Mouse (Mus musculus) layer of hippocampus, adult 9-10 months (tissue): ENCODE measurements around the gene Elp4.

Experiments used
- DNase-seq: peaks from one replicate; pipeline ENCODE4 v3.0.0; 2022; ENCODE audit warnings: low spot score

Elp4 gene

DNA sequence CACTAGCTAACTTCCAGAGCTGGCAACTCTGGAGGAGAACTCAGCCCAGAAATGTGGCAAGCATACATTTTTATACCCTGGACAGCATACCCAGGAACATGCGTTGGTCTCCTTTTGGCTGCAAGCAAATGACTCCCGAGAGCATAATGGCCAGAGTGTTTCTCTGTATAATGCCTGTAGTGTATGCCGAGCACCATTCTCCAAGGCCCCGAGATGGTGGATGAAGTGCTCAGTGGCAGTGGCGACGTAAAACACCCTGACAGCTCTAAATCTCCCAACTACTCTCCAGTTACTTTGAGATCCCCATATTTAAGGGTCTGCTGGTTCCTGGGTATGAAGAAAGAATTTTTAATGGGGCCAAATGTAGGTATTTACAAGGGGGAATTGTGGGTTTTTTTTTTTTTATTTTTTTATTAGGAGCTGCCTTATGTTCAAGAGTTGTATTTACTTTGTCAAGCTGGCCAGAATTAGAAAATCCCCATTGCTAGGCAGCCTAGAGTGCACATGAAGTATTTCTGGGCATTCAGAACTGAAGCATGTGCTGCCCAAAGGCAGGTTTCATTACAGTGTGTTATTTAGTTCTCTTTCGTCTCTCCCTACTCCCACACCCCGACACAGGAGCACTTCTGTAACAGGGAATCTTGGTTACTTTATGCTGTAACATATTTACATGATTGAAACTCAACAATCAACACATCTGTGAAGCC lies 188.8 kb downstream of the Elp4 start:
- DNase-seq, result no peak

DNA sequence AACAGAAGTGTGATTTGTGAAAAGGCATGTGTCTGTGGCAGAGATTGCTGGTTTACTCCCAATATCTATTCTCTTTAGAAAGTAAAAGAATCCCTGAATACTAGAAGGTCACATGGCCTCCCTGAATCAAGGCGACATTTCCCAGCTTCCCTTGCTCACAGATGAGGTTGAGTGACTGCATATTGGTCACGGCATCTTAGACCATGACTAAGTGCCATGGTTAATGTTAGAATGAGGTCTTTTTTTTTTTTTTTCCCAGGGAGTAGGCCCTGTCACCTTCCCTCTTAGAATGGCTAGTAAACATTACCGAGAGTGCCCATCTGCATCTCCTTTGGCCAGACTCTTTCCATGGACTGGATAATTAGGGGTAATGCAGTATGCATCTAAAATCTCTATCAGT lies 193.9 kb downstream of the Elp4 start:
- DNase-seq, result no peak

DNA sequence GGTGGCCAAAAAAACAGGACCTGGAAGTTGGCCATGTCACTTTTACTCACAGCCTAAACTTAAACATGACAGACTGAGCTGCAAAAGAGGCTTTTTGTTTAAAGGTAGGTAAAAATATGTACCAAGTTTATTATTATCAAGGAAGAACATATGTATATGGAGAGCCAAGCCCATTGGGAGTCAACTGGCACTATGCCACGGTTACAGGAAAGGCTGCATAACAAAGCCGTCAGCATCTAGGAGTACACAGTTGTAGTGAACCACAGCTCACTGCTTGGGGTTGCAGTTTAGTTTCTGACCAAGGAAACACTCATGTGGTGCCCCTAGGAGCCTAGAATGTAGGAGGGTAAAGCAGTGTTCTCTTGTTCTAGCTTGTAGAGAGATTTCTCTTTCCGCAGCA lies 195.2 kb downstream of the Elp4 start:
- DNase-seq, result no peak

DNA sequence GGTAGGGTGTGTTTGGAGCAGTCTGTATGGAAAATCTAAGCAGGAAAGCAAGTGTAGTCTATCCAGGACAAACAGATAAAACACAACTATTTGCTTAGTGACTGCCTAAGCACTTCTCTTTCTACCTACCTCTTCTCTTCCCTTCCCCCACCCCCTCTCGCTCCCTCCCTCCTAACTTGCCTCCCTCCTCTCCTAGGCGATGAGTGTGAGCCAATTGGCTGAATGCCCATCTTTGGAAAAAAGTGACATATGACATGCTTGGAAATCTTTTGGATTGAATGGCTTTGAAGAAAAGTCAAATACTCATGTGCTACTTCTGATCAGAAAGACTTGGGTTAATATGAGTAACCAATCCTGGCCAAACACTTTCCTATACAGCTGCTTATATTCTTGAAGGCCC lies 199.0 kb downstream of the Elp4 start:
- DNase-seq, result no peak

DNA sequence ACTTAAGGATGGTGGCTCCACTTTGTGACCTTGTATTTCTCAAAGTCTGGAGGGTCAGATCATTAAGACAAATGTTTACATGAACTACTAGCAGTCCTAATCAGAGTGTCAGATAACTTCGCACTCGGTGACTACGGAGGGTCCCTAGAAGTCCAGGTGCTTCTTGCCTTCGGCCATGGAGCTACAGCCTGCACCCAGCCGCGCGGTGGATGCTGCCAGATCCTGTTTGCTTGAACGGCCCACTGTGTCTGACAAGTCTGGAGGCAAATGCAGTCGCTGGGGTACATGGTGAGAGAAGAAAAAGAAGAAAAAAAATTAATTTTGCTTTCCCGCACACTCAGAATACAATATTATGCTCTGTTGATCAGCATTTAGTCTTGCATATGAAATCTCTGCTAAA lies 201.8 kb downstream of the Elp4 start:
- DNase-seq, result no peak

DNA sequence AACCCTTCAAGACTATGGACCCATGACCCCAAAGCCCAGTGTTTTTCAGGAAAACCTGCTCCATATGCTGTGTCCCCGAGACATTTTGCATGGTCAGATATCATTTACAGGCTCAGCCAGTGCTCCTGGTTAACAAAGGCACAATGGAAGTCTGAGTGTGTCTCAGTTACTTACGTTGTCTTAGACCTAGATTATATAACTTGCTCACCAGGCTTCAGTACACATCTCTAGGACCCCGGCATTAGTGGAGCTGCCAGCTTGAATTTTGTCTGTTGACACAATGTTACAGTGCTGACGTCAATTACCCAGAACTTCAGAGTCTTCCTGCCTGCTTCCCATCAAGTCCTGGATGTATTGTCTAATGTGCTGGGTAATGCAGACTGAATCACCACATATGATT lies 202.6 kb downstream of the Elp4 start:
- no peak for DNase-seq

DNA sequence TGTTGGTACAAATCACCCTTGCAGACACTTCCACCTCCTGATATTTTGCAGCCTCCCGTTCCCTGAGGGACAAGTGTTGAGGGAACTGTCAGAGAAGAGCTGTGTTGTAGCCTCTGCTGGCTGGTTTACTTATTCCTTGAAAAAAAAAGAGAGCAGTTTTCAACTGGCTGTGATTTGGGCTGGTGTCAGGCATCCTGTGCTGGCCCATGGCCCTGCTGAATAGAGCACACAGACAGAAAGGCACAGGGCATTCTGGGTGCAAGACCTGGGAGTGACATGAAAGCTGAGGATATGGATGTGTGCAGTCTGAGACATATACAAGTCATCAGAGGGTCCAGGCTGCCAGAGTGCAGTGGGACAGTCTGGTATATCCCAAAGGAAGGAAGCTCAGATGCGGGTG lies 205.7 kb downstream of the Elp4 start:
- DNase-seq, result no peak

DNA sequence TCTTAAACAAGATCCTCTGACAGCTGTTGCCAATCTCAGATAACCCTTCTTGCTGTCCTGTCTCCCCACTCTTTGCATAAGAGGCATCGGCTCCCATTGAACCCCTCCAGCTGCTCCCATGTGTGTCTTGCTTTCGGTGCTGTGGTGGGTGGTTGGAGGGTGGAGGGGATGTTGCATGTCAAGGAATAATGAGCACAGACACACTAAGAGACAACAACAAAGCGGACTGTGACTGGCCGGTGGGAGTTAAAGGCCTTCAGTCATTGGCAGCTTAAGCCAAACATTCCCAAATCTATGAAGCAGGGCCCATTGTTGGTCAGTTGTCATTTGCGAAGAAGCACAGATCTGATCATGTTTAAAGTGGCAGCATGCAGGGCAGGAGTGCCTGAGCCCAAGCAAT lies 206.6 kb downstream of the Elp4 start:
- no peak for DNase-seq

DNA sequence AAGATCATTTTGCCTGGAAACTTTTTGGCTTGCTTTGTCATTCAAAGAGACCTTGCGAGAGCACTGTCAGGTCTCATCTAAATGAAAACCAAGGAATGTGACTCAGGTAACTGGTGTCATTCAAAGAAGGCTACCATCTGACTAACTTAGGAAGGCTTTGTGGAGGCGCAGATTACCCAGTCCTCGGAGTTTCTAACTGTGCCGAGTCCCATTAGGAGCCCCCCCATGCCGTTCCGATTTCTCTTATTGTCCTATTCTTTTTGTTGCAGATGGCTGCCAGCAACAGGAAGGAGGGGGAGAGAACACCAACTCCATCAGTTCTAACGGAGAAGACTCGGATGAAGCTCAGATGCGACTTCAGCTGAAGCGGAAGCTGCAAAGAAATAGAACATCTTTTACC lies 213.1 kb downstream of the Elp4 start:
- no peak for DNase-seq

DNA sequence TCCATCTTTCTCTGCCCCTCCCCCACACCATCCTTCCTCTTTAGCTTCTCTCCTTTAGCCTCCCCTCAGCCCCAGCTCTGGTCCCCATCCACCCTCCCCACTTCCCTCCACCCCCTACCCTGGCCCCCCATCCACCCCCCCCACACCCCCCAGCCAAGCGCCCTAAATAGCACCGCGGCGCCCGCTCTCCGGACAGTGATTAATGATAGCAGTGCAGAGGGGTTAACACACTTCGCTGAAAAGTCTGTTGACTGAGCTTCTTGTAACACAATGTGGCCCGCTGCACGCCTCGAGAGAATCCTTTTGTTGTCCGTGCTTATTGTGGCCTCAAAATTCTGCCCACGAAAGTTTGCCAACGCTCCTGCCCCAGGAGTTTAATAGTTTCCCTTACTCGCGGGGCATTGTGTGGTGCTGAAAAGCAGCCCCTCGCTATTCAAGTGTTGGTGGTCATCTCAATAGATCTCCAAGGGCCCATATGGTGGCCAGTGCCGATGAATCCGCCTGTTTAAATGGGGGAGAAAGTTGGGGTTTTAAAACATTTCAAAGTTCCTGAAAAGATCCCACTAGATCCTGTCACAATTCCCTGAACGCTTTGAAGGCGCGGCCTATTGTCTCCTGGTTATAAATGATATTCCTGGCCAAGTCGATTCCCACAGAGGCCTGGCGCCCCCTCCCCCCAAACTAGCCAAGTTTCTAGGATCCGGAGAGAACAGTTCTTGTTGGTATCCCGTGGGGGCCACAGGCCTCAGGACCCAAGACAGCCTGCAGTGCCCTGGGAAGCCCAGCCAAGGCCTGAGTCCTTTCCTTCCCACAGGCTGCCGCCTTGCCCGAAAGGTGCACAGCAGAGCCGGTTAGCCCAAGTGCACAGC lies 214.4 kb downstream of the Elp4 start:
- no peak for DNase-seq

DNA sequence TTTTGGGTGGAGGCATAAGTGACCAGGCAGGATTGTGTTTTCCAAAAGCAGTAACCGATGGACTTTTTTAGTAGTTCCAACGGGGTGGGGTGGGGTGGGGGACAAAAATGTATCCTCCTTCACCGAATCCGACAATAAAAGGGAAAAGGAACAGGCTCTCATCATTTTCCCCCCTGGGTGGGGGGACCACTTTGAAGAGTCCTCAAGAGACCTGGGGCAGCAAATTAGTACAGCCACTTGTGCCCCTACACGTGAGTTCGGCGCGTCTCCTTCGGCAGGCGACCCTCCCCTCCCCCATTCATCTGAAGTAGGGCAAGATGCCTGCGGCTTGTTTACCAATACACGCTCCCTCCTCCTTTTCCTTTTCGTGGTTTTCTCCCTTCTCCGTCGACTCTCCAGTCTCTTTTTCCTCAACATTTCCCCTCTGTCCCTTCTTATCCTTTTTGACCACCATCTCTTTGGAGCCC lies 215.0 kb downstream of the Elp4 start:
- no peak for DNase-seq

DNA sequence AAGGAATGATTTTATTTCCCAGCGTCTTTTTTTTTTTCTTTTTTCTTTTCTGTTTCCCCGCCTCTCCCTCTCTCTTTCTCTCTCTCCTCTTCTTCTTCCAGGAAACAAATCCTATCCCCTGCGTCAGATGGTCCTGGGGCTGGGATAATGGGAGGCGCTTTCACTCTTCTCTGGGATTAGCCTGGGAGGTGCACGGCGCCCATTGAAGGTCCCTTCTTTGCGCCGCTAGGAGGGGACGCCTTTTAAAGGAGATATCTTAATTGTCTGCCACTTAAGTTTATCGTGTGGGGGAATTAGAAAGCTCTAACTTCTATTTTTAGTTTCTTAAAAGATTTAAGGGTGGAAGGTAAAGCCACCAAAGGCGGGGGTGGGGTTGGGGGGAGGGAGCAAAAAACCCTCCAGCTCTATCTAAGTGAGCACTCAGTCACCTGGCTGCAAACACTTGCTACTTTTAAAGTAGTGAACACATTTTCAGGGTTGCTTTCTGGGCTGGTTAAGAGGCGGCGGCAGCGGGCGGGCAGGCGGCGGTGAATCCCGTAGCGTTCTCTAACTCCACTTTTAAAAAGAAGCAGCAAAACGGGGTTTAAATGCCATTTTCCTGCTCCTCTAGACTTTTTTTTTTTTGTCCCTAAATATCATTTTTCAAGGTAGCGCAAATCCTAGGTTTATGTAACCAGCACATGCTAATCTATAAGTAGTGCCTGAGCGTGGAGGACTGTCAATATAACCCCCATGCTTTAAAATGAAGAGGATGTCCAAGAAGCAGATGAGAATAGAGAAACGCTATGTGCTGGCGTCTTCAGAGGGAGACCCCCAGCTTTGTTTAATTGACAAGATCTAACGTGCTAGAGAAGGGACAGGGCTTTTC lies 215.7 kb downstream of the Elp4 start:
- DNase-seq, result no peak

DNA sequence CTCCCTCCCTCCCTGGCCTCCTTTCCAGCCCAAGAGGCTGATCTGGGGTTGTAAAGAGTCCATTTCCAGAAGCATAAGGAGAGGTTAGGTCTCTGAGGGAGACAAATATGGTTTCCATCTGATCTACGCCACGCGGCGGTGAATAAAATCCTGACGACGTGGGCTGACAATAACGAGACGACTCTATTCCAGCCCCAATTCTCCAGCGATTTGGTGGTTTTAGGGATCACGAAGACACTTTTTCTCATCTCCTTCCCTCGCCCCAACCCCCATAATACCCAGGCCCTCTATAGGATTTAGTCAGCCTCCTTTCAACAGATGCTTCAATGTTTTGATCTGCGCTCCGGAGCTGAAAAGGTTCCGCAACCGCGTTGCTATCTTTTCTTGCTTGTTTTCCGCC lies 216.4 kb downstream of the Elp4 start:
- DNase-seq, result no peak

DNA sequence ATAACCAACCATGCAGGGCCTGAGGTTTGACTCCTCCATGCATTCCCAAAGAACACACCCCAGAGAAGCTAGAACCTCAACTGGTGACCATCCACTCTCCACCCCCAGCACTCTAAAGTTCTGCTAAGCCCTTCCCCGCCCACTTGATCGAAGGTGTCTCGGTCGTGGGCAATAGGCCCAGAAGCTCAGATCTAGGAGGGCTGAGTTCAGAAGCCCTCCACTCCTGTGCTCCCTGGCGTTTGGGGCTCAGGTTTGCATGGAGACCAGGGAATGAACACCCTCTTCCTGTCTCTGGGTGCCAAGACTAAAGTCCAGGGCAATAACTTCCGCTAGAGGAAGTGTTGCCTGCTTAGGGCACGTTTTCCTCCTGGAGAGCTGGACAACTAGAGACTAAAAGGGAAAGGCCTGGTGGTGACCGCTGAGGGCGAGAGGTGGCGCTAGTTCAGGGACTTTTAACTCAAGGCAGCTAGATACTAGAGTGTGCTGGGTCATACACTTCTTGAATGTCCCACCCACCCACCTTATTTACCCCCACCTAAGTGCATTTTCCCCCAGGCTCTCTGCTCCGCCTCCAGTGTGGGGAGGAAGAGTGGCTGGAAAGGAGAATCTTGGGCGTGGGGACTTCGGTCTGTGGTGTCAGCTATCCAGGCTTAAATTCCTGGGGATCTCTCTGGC lies 216.9 kb downstream of the Elp4 start:
- no peak for DNase-seq

DNA sequence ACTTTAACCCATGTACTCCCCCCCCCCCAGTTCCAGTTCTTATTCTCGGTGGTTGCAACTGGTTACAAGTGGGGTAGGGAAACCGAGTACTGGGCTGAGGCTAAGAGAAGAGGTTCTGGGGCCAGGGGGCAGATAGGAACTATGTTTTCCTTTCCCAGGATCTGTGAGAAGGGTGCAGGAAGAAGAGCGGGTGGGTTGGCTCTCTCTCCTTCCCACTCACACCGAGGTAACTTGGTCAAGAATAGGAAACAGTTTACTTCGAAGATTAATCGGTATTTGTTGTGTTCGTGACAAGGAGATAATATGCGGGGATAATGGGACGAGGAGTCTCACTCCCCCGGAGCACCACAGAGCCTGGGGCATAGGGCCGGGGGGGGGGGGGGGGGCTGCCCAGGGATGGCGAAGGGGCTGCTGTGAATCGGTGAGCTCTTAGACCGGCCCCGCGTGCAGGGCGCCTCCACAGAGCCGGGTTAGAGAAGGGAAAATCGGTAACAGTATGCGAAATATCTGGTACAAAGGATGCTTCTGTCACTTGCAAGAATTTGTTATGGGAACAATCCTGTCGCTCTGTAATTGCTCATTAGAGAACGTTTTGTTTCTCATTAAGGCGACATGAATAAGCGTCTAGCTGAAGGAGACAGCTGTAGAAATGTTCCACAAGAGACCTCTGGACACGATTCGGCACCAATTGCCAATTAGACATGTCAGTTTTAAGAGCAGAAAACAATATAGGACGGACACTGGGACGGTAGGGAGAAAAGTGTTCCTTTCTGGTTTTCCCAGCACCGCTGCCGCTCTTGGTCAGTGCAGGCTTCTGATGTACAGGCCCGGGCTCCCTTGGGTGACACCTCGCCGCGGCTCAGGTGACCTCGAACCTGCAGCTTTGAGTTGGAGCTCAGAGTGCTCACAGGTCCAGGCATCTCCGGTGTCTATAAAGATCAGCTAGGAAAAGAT lies 217.7 kb downstream of the Elp4 start:
- DNase-seq, result no peak

DNA sequence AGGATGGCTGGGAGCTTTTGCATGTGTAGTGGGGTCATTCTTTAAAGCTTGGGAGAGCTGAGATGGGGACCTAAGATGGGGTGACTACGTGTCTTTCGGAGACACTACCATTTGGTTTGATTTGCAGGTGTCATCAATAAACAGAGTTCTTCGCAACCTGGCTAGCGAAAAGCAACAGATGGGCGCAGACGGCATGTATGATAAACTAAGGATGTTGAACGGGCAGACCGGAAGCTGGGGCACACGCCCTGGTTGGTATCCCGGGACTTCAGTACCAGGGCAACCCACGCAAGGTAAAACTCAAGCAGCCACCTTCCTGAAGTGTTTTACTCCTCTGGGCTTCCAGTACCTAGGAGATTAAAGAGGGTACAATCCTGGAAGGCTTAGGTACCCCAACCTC lies 218.7 kb downstream of the Elp4 start:
- DNase-seq, result no peak

DNA sequence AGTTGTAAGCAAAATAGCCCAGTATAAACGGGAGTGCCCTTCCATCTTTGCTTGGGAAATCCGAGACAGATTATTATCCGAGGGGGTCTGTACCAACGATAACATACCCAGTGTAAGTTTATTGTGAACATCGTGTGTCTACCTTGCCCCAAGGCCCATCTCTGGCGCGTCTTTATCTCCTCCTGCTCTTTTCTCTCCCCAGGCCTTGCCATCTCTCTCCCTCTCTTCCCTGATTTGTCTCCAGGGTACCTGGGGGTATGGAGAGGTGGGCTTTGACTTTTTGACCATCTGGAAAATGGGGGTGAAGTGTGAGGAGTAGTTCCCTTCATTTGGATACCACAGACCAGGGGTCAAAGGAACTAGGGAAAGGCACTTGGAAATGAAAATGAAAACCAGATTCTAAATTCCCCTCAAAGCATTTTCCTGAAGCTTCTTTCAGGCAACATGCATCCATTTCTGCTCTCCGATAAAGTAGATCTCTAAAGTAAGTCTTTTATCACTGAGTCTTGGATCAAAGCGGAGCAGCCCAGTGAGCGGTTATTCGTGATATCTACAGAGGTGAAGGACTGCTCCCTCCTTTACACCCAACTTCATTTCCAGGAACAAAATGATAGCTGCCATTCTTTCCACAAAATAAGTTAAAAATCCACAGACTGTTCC lies 219.2 kb downstream of the Elp4 start:
- DNase-seq, result no peak

DNA sequence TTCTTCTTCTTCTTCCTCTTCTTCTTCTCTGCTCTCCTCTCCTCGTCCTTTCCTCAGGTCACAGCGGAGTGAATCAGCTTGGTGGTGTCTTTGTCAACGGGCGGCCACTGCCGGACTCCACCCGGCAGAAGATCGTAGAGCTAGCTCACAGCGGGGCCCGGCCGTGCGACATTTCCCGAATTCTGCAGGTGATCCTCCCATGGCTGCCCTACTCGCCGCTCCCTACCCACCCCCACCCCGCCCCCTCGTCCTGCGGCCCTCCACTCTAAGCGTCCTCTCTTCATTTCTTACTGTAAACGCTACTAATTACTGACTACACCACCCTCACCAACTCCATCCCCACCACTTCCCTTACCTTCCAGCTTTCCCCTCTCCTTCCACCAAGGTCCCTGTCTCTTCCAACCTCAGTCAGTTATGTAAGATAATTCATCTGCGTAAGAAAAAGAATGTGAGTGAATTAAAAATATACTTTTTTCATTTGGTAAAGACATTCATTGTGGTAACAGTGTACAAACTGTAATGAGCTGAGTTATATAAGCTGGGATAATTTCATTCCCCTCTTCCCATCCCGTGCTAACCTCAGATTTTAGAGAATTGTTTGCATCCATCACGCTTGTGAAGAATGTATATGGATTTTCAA lies 220.5 kb downstream of the Elp4 start:
- DNase-seq, result no peak

DNA sequence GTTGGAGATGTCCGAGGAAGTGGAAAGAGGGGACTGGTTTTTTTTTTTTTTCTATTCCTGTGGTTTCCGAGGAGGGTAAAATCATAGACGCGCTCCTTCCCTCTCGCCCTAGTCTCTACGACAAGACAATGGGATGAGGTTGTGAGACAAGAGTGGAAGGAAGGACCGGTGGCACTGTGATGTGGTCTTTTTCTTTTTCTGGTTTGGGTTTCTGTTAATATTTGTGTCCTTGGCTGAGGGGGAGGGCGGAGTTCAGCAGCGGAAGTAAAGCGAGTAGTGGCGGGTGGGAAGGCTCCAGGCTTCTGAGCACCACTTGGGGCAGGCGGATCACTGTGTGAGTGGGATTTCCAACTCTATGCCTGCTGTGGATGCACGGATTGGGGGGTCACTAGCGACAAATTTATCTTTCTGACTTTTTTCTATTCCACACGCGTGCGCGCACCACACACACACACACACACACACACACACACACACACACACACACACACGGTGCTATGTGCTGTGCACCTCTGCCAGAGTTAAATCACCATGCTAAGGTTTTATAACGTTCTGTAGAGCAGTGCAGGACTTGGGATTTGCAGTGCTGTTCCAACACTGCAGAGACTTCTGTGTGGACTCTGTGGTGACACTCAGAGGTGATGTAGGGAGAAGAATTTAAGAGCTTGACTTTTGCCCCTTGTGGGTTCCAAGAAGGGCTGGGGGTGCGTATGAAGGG lies 221.6 kb downstream of the Elp4 start:
- DNase-seq, result no peak
